Mouse (Mus musculus): ENCODE data around the gene Ddn.

Ddn gene
- long read RNA-seq, experiment 1, result 0 reads
- long read RNA-seq, experiment 2, result 0 reads

DNA sequence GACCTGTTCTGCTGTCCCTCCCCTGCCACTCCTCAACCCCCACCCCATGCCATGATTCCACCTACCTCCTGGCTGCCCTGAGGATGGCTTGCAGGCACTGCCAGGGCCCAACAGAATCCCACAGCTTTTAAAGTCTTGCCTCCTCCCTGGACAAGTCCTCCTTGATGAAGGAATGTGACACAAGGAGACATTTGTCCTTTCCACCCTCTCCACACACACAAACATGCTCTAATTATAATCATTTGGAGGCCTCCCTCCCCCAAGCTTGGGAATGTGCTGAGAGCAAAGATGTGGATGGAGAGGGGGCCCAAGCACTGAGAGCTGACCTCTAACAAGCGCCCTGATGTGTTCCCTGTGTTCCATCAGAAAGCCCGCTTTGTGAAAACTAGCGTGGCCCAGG, at the start of gene Ddn:
Ddn (minus strand) TSS at position 101 of the 400 bp plus-strand sequence.
- intact Hi-C loops (cut with DNase I), result loop anchor here (5.0 kb wide), 1 partner anchor 147 kb away; the partner anchor contains the start of gene Ddx23

DNA sequence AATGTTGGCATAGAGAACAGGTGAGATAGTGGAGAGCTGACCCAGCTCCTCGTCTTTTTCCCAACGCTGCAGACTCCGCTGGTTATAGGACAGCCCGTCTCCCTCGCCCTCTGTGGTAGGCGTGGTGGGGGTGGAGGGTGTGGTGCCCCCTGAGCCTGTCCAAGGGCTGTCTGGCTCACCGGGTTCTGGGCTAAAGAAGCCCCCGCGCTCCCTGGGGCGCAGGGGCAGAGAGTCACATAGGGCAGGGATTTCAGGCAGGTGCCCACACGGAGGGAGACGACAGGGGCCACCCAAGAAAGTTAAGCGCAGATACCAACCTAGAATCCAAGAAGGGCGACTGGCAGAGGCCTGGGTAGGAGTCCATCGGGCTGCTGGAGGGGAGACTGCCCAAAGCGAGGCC, 44.9 kb upstream of the Ddn start:
- intact Hi-C loops (cut with DNase I), result no loop called here

DNA sequence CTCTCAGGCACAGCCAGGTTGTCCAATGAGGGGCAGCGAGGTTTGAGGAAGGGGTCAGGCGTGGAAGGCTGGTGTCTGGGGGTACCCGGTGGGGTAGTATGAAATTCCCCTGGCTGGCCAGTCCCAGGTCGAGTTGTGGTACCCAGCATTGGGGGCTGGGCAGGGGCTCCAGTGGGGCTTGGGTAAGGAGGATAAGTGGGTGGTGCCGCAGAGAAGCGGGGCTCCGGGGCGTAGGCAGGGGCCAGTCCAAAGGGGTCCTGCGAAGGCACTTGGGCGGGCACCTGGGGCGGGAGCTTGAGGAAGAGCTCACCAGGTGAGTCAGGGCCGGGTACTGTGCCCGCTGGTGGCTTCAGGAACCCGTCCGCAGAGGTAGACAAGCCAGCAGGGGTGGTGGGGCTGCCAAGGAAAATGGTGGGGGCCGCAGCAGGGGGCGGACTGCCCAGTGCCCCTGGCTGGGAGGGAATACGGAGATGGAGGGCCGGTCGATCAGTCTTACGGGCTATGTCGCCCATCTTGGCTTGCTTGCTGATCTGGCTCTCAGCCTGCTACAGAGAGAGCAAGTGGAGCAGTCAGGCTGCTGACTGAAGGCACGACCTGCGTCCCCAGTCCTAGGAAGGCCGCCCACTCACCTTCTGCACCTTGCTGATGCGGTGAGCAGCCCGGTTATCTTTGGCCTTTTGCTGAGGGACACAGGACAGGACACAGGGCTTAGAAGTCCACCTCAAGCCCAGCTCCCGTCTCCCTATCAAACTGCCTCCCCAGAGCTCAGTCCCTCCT, 44.1 kb upstream of the Ddn start:
- intact Hi-C loops (cut with DNase I), result no loop called here

DNA sequence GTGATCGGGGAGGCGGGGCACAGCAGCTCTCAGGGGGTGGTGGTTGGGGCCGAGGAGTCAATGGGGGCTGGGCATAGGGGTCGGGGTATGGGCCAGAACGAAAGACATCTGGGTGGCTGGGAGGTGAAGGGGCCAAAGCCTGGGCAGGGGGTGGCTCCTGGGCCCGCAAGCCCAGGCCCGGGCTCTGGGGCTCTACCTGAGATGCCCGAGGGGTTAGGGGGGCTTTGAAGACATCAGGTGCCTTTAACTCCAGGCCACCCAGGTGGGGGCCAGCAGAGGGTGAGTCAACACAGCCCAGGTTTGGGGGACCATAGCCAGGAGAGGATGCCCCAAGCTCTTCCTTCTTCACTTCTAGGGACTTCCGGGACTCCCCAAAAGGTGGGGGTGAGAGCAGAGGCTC, 43.4 kb upstream of the Ddn start:
- intact Hi-C loops (cut with DNase I), result no loop called here

DNA sequence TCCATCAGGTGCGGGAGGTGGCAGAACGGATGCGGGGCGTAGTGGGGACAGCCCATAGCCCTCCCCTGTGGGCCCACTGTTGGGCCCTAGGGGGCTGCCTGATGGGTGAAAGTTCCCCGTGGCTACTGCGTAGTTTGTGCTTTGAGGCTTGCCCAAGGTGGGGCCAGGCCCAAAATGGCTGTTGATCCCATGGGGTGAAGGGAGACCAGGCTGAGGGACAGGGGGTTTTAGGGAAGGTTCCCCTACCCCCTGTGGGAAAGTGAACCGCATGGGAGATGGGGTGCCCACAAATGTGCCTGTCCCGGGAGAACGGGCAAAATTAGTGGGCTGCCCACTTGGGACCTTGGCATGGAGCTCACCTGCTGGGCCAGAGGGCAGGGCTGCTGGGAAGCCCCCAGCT, 42.8 kb upstream of the Ddn start:
- intact Hi-C loops (cut with DNase I), result no loop called here

DNA sequence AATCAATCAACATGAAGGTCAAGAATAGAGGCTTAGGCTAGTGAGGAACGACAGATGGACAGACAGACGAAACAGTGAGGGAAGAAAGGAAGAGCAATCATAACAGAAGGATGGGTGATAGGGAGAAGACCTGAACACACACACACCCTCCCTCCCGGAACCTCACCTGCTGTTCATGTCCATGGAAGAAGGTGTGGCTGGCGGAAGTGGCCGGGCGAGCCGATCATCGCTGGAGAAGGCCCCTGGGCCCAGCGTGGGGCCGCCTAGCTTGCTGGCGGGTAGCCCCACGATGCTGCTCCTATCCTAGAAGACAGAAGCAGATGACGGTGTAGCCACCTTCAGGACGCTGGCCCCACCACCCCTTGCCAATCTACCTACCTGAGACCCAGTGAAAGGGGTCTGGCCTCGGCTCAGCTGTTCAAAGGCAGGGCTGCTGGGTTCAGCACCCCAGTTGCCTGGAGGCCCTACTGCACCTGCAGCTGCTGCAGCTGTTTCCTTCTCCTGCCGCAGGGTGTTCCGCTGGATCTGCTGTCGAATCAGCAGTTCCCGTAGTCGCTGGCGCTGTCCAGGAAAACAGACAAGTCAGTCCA, 42.0 kb upstream of the Ddn start:
- intact Hi-C loops (cut with DNase I), result no loop called here

DNA sequence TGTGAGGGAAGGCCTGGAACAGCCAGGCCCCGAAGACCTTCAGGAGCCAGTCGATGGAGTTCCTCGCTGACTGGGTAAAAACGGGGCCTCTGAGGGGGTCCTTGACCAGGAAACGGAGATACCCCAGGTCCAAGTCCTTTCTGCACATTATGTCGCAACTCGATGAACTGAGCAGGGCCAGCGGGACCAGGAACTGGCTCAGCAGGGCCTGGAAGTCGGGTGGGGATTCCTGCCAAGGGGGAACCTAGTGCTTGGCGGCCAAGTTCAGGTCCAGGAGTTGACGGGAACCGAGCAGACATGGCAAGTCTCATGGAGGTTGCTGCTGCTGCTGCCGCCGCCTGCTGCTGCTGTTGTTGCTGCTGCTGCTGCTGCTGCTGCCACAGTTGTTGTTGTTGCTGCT, 41.4 kb upstream of the Ddn start:
- intact Hi-C loops (cut with DNase I), result no loop called here

DNA sequence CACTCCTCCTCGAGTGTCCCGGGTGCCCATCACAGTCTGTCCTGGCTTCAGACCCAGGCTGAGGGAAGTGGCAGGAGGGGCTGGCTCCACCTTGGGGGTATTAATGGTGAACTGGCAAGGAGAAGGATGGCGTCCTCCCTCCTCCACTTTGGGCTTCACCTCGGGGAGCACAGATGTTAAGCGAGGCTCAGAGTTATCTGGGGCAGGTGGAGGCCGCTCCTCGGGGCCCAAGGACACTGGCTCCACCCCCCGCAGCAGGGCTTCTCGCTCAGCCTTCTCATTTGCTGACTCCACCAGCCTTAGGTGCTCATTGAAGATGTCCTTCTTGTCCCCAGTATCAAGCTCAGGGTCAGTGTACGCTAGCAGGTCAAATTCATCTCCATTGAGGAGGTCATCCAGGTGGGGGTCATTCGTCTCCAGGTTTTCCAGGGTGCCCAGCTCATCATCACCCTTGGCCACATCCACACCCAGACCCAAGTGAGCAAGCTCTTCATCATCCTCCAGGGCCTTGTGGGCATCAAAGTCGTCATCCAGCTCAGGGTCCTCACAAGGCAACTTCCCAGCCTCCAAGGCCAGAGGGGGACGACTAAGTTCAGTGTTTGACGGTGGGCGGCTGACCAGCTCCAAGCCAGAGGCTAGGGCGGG, 40.8 kb upstream of the Ddn start:
- intact Hi-C loops (cut with DNase I), result no loop called here

DNA sequence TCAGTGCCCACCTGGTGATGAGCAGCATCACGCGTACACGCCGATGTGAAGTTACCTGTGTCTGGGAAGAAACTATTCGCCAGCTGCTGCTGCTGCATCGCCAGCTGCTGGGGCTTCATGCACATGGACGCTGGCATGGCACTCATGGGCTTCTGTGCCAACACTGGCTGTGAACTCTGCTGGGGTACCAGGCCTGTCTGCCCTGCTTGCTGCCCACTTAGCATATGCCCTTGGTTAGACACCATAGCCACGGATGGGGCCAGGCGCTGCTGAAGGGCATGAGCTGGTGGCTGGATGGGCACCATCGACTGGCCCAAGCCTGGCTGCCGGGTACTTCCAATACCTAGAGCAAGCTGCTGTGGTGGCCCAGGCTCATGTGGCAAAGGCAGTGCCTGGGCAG, 39.9 kb upstream of the Ddn start:
- intact Hi-C loops (cut with DNase I), result no loop called here

DNA sequence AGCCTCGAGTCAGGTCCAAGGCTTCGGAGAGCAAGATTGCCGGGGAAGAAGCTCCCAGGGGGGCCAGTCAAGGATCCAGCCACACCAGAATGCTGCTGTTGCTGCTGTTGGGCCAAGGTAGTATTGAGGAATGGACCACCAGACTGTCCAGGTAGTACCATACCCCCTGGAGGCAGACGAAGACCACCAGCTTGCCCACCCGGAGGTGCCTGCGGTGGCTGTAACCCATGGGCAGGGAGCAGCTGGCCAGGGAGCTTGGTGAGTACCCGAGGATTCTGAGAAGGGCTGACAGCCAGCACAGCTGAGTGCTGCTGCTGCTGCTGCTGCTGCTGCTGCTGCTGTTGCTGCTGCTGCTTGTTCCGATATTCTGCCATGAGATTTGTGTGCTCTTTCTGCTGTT, 36.9 kb upstream of the Ddn start:
- intact Hi-C loops (cut with DNase I), result no loop called here

DNA sequence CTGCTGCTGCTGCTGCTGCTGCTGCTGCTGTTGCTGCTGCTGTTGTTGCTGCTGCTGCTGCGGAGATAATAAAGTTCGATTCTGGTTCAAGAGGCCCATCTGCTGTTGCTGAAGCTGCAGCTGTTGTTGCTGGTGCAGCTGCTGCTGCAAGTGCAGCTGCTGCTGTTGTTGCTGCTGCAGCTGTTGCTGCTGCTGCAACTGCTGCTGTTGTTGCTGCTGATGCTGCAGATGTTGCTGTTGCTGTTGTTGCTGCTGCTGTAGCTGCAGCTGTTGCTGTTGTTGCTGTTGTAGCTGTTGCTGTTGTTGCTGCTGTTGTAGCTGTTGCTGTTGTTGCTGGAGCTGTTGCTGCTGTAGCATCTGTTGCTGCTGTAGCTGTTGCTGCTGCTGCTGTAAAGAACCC, 35.9 kb upstream of the Ddn start:
- intact Hi-C loops (cut with DNase I), result no loop called here

DNA sequence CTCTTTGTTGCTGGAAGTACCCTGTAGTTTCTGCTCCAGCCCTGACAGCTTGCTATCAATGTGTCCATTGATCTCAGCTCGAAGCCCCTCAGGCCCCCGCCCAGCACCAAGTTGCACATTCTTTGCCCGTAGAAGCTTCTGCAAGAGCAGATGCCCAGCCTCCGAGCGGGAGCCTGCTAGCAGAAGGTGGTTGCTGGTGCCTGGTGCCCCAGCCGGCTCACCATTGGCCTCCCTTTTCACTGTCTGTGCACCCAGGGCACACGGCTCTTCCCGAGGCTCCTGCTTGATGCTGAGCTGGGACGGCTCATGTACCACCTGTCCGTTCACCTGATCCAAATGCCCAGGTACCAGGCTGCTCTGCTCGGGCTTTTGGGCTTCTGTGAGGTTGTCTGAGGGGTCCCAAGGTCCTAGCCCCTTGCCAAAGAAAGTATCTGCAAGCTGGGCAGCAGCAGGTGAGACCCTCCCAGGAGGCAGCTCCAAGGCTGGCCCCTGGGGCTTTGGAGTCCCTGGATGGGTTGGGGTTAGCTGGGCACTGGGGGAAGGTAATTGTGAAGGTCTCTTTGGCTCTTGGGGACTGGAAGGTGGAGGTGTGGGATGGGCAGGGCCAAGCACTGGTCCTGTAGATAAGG, 34.4 kb upstream of the Ddn start:
- intact Hi-C loops (cut with DNase I), result no loop called here

DNA sequence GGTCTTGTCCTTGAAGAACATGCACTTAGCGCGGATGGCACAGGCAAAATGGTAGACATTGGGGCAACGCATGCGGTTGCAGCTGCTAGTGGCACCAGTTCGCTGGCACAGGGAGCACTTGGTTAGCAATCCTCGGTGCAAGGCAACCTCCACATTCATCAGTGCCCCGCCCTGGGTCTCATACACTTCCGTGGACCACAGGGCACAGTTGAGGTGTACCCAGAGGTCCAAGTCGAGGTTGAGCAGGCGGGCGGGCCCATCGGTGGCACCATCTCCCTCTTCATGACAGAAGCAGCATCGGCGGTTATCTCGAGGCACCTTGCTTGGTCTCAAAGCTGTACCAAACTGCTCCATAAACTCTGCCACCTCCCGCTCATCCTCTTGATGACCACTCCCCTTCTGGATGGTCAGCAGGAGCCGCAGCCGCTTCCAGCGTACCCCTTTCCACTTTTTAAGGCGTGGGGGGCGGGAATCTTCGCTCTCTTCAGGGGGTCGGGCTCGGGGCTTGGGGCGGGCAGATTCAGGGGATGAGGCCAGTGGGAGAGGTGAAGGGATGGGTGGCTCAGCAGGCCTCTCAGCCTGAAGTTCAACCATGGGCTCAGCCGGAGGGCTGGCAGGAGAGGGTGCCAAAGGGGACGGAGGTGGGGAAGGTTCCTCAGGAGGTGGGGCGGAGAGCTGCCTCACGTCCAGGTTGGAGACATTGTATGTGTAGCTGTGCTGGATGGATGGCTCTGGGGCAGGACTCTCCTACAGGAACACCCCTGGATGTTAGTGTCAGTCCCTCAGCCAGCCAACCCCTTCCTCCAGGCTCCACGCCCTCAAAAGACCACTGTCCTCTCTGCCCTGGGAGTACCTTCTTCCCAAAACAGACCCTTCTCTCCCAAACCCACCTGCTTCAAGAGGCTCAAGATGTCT, 30.6 kb upstream of the Ddn start:
- intact Hi-C loops (cut with DNase I), result no loop called here

DNA sequence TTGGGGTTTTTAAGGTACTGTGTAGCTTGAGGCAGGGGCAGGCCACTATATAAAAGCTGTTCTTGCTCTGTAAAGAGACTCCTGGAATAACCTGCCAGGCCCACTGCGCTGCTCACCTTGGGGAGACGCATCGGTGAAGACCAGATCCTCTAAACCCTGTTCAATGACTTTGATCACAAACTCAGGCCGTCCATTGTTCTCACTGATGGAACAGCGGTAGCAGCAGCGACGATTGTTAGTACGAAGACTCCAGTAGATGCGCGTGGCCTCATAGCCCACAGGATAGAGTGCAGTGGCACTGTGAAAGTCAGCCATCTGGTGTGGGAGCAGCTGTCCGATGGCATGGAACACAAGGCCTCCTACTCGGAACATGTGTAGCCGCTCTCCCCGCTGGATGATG, 29.9 kb upstream of the Ddn start:
- intact Hi-C loops (cut with DNase I), result no loop called here

DNA sequence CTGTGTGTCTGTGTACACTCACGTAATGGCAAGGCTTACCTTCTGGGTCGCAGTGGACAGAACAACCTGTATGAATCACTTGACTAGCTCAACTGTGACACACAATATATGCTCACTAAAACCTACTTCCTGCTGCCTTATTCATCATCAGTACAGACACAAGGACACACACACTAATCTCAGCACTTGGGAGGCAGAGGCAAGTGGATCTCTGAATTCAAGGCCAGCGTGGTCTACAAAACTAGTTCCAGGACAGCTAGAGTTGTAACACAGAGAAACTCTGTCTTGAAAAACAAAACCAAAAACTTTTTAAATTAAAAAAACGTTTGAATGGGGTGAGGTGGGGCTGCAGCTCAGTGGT, 28.4 kb upstream of the Ddn start:
- intact Hi-C loops (cut with DNase I), result no loop called here

DNA sequence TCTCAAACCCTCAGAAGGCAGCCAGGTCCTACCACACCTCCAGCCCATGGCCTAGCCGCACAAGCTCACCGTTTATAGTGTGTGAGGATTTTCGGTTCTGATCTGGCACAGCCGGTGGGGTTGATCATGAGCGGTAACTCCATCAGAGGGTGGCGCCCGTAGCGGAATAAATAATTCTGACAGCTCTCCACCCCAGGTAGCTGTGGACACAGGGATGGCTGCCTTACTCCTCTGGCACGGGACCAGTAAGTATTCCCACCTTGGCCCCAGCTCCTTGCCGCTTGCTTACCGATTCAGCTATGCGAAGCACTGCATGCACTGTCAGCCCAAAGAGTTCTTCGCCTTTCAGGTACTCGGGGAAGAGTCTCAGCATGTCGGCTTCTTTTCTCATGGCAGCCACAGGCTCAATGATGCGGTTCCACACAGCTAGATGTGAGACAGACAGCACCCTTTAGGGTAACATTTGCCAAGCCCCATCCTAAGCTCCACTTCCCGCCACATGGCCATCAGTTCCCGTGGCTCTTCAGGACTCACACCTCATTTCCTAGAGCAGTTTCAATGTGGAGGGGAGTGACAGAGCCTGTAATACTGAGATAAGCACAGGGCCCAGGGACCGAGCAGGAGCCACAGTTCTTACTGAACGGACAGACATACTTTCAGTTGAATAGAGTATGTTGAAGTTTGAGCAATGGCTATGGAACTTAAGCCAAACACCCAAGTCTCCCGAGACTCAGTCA, 27.9 kb upstream of the Ddn start:
- intact Hi-C loops (cut with DNase I), result no loop called here

DNA sequence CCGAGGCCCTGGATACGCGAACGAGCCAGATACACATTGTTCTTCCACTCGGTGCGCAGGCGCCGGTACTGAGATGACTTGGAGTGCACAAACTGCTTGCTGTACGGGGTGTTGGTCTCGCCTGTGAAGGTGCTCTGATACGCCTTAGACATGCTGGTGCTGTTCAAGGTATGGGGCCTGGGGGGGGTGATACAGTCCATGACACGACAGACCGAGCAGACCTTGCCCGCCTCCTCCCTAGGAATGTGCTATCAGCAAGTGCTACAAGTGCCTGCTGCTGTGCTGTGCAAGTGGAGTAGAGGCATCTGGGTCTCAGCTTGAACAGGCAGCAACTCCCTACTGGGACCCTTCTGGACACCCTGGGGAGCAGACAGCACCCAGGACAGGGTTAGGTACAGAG, 26.0 kb upstream of the Ddn start:
- intact Hi-C loops (cut with DNase I), result no loop called here

DNA sequence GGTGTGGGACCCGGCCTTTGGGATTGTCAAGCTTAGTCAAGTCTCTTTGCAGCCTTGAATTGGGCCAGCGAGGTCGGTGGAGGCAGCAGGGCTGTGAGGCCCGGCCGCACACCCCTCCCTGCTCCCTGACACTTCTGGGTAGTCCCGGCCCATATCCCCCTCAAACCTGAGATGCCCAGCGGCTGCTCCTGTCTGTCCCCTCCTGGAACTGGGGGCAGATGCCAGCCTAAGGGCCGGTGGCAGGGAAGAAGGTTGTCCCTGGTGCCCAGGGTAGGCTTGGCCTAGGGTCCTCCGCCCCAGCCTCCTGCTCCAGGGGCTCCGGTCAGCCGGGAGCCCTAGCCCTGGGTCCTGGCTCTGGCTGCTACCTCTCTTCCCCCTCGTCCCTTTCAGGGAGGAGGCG, 24.8 kb upstream of the Ddn start:
- intact Hi-C loops (cut with DNase I), result loop anchor here (5.0 kb wide), 1 partner anchor 33 kb away; no protein-coding TSS in a partner anchor

DNA sequence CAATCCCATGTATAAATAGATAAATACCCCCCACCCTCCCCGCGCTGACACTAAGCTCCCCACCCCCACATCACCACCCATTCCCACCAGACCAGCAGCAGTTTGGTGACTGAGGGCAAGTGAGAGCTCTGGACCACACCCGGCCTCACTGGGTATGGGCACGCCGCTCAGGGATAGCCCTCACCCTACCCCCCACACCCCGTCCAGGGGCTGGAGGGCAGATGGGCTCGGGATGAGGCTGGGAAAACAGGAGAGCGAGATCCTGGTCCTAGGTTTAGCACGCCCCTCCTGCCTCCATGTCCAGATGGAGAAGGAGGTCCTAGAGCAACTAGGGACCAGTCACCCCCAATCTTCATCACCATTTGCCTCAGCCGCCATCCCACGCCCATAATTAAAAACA, 24.0 kb upstream of the Ddn start:
- intact Hi-C loops (cut with DNase I), result loop anchor here (5.0 kb wide), 1 partner anchor 34 kb away; no protein-coding TSS in a partner anchor
